Mouse (Mus musculus) forebrain, embryonic 10.5 days (tissue): ENCODE results near the gene Vps13a. TPM values are rescaled to one million over a fixed set of nuclear protein-coding genes. Genes with fewer than 3 reads are reported as not detected.
"Not testable (repeated sequence)": the region's sequence is repeated elsewhere in the genome, so short reads cannot be mapped to it uniquely, and the experiment has no call there.

ENCODE experiments used
- DNase-seq: peaks from one replicate; pipeline ENCODE4 v3.0.0-alpha.2; 2017; ENCODE audit warnings: low spot score; ENCODE audit errors: extremely low spot score
- H3K27ac ChIP-seq: fragments of 300-500 bp; sonication (generic); 2 replicates; pipeline ENCODE4 v1.5.1; 2016; ENCODE audit warnings: mild to moderate bottlenecking
- H3K27me3 ChIP-seq: fragments of 300-500 bp; sonication (generic); 2 replicates; pipeline ENCODE4 v1.6.1; 2016; ENCODE audit warnings: mild to moderate bottlenecking; ENCODE audit not compliant: poor library complexity, severe bottlenecking
- H3K36me3 ChIP-seq: fragments of 300-500 bp; sonication (generic); replicated peaks from 2 replicates; pipeline ENCODE4 v1.6.1; 2016; ENCODE audit warnings: mild to moderate bottlenecking, moderate library complexity
- H3K4me1 ChIP-seq: fragments of 300-500 bp; sonication (generic); 2 replicates; pipeline ENCODE4 v1.6.1; 2016
- H3K4me3 ChIP-seq: fragments of 300-500 bp; sonication (generic); 2 replicates; pipeline ENCODE4 v1.5.1; 2016; ENCODE audit warnings: mild to moderate bottlenecking, moderate library complexity
- H3K9me3 ChIP-seq: fragments of 300-500 bp; sonication (generic); 2 replicates; pipeline ENCODE4 v1.6.1; 2016; ENCODE audit warnings: mild to moderate bottlenecking, moderate library complexity
- WGBS: fragments of 180-500 bp; shearing (Covaris S2); methylation state at CpG from one replicate; pipeline ENCODE4 v1.1.7; 2016; 5-methylcytosine and 5-hydroxymethylcytosine counted together
- polyA plus RNA-seq: library from polyadenylated mRNA; unstranded; fragments of >200 nt; fragmentation: Nextera tagmentation; extraction: Ambion mirVana; gene quantifications from 2 replicates; pipeline ENCODE4 v1.2.1, GENCODE M21; 2016

Gene Vps13a
- 11.4 and 12.7 TPM in 2 replicates for polyA plus RNA-seq

- peaks cover 18% of the 10 kb centered on the region for H3K4me1 ChIP-seq
- peak; percentile 90 for DNase-seq
- WGBS: under 1% methylated on average over 67 of the region's 67 CpGs
- H3K9me3 ChIP-seq: no peaks in the 10 kb centered on the region
- H3K36me3 ChIP-seq: no peaks in the 10 kb centered on the region
- peak within 1 kb of the TSS; percentile 87 for H3K27ac ChIP-seq
- peak within 1 kb of the TSS; percentile 79 for H3K4me3 ChIP-seq
- peaks cover 27% of the 10 kb centered on the region for H3K27me3 ChIP-seq
Observed at GRCm38 (mm10) chr19:16780790-16781384, at the start of gene Vps13a. TSS of gene Vps13a (minus strand) at chr19:16780933.

GRCm38 (mm10) chr19:16827657-16828056 is 46.9 kb upstream of the Vps13a start:
- no peak for DNase-seq
- 74% methylated on average over 5 of the region's 5 CpGs for WGBS

GRCm38 (mm10) chr19:16825228-16825627 is 44.5 kb upstream of the Vps13a start:
- Histone ChIP-seq H3K27me3 (peaks cover 31% of the 10 kb centered on the region), H3K27ac (no peak overlapping the region), H3K36me3 (no peaks in the 10 kb centered on the region), H3K9me3 (no peaks in the 10 kb centered on the region), H3K4me3 (no peak overlapping the region), H3K4me1 (no peaks in the 10 kb centered on the region)
- WGBS: 56% methylated on average over 5 of the region's 5 CpGs
- no peak for DNase-seq

More at GRCm38 (mm10) chr19:16827657-16828056, 46.9 kb upstream of the Vps13a start:
- Histone ChIP-seq H3K27ac (no peak overlapping the region), H3K4me3 (no peak overlapping the region), H3K27me3 (peaks cover 31% of the 10 kb centered on the region), H3K36me3 (no peaks in the 10 kb centered on the region), H3K4me1 (no peaks in the 10 kb centered on the region), H3K9me3 (no peaks in the 10 kb centered on the region; the same call in 1 of the 2 replicates)

GRCm38 (mm10) chr19:16814848-16815247 is 34.1 kb upstream of the Vps13a start:
- H3K9me3 ChIP-seq: no peaks in the 10 kb centered on the region
- no peak overlapping the region for H3K27ac ChIP-seq
- WGBS: 71% methylated on average over 5 of the region's 5 CpGs
- H3K4me3 ChIP-seq: no peak overlapping the region
- no peaks in the 10 kb centered on the region; the same call in 1 of the 2 replicates for H3K27me3 ChIP-seq
- no peak for DNase-seq
- H3K36me3 ChIP-seq: no peaks in the 10 kb centered on the region
- peaks cover 4% of the 10 kb centered on the region; the same call in 1 of the 2 replicates for H3K4me1 ChIP-seq

GRCm38 (mm10) chr19:16813306-16813705 is 32.6 kb upstream of the Vps13a start:
- Histone ChIP-seq H3K9me3 (no peaks in the 10 kb centered on the region), H3K27me3 (no peaks in the 10 kb centered on the region), H3K36me3 (no peaks in the 10 kb centered on the region), H3K4me1 (peaks cover 4% of the 10 kb centered on the region; the same call in 1 of the 2 replicates), H3K4me3 (no peak overlapping the region), H3K27ac (no peak overlapping the region)
- 88% methylated on average over 7 of the region's 7 CpGs for WGBS
- DNase-seq: no peak

- 93% methylated on average over 8 of the region's 8 CpGs for WGBS
- Histone ChIP-seq H3K36me3 (no peaks in the 10 kb centered on the region), H3K27me3 (no peaks in the 10 kb centered on the region), H3K4me3 (no peak overlapping the region), H3K4me1 (no peaks in the 10 kb centered on the region), H3K27ac (no peak overlapping the region), H3K9me3 (no peaks in the 10 kb centered on the region)
- no peak for DNase-seq
Observed at GRCm38 (mm10) chr19:16812072-16812608, 31.4 kb upstream of the Vps13a start.

- Histone ChIP-seq H3K36me3 (no peaks in the 10 kb centered on the region), H3K4me3 (no peak overlapping the region), H3K27ac (no peak overlapping the region), H3K27me3 (no peaks in the 10 kb centered on the region), H3K9me3 (no peaks in the 10 kb centered on the region), H3K4me1 (peaks cover 5% of the 10 kb centered on the region; the same call in 1 of the 2 replicates)
- DNase-seq: no peak
- WGBS: 56% methylated on average over 3 of the region's 3 CpGs
Observed at GRCm38 (mm10) chr19:16805102-16805501, 24.4 kb upstream of the Vps13a start.

GRCm38 (mm10) chr19:16804578-16804977 is 23.8 kb upstream of the Vps13a start:
- Histone ChIP-seq H3K36me3 (no peaks in the 10 kb centered on the region), H3K9me3 (no peaks in the 10 kb centered on the region), H3K4me1 (peaks cover 5% of the 10 kb centered on the region; the same call in 1 of the 2 replicates), H3K27ac (no peak overlapping the region), H3K4me3 (no peak overlapping the region), H3K27me3 (no peaks in the 10 kb centered on the region)
- WGBS: no CpG with 5 or more reads among the region's 11 CpGs
- DNase-seq: no peak

GRCm38 (mm10) chr19:16802707-16803106 is 22.0 kb upstream of the Vps13a start:
- H3K27me3 ChIP-seq: no peaks in the 10 kb centered on the region
- H3K4me3 ChIP-seq: no peak overlapping the region
- 7% methylated on average over 3 of the region's 3 CpGs for WGBS
- DNase-seq: no peak
- H3K4me1 ChIP-seq: peaks cover 5% of the 10 kb centered on the region; the same call in 1 of the 2 replicates
- H3K9me3 ChIP-seq: no peaks in the 10 kb centered on the region
- no peaks in the 10 kb centered on the region for H3K36me3 ChIP-seq
- H3K27ac ChIP-seq: no peak overlapping the region

GRCm38 (mm10) chr19:16802123-16802522 is 21.4 kb upstream of the Vps13a start:
- no peak overlapping the region for H3K27ac ChIP-seq
- H3K4me3 ChIP-seq: no peak overlapping the region
- H3K27me3 ChIP-seq: no peaks in the 10 kb centered on the region
- WGBS: 81% methylated on average over 3 of the region's 3 CpGs
- no peaks in the 10 kb centered on the region for H3K36me3 ChIP-seq
- DNase-seq: no peak
- H3K9me3 ChIP-seq: no peaks in the 10 kb centered on the region
- peaks cover 5% of the 10 kb centered on the region; the same call in 1 of the 2 replicates for H3K4me1 ChIP-seq

- Histone ChIP-seq H3K4me1 (no peaks in the 10 kb centered on the region), H3K4me3 (no peak overlapping the region), H3K9me3 (peaks cover 13% of the 10 kb centered on the region), H3K27me3 (no peaks in the 10 kb centered on the region), H3K36me3 (no peaks in the 10 kb centered on the region), H3K27ac (no peak overlapping the region)
- DNase-seq: no peak
- 84% methylated on average over 4 of the region's 4 CpGs for WGBS
Observed at GRCm38 (mm10) chr19:16797923-16798322, 17.2 kb upstream of the Vps13a start.

GRCm38 (mm10) chr19:16794486-16794885 is 13.8 kb upstream of the Vps13a start:
- H3K27ac ChIP-seq, H3K4me1 ChIP-seq, H3K4me3 ChIP-seq, H3K27me3 ChIP-seq, DNase-seq, H3K36me3 ChIP-seq: not testable (repeated sequence)
- H3K9me3 ChIP-seq: peaks cover 13% of the 10 kb centered on the region
- 96% methylated on average over 3 of the region's 3 CpGs for WGBS

GRCm38 (mm10) chr19:16789930-16790329 is 9.2 kb upstream of the Vps13a start:
- WGBS: 80% methylated on average over 4 of the region's 4 CpGs
- DNase-seq: no peak
- Histone ChIP-seq H3K27me3 (no peaks in the 10 kb centered on the region), H3K27ac (no peak overlapping the region), H3K4me1 (no peaks in the 10 kb centered on the region), H3K4me3 (no peak overlapping the region), H3K36me3 (no peaks in the 10 kb centered on the region), H3K9me3 (peaks cover 8% of the 10 kb centered on the region)
